Mouse (Mus musculus): ENCODE measurements around the gene Ebf1. TPM values are rescaled to one million over a fixed set of nuclear protein-coding genes. Genes with fewer than 3 reads are reported as not detected.

The Ebf1 gene
- polyA plus RNA-seq, 1 experiment: 26.6 TPM

- TF ChIP-seq POLR2A (IDR thresholded peaks at IDR 0.05; ENCODE audit: low read depth, low read length) (no peak), CTCF (IDR thresholded peaks at IDR 0.05; ENCODE audit: extremely low read depth, insufficient read depth, insufficient read length, insufficient replicate concordance) (no peak)
- Histone ChIP-seq H3K4me3 (ENCODE audit: extremely low read depth, insufficient read depth, insufficient read length) (no peak overlapping the region), H3K27ac (ENCODE audit: insufficient read depth, low read length) (no peak overlapping the region), H3K4me1 (ENCODE audit: control insufficient read depth, insufficient read depth, insufficient read length) (no peaks in the 10 kb centered on the region; the same call in 1 of the 2 replicates), H3K27me3 (ENCODE audit: control insufficient read depth, insufficient read depth, low read length) (no peaks in the 10 kb centered on the region), H3K36me3 (ENCODE audit: control insufficient read depth, insufficient read depth, low read length) (no peaks in the 10 kb centered on the region; the same call in 1 of the 2 replicates)
- no peak for DNase-seq (ENCODE audit: low read depth in 1 of 2, low spot score in 2 of 2)
- 73% methylated on average over 2 of the region's 2 CpGs for WGBS
Observed at GRCm38 (mm10) chr11:44975151-44975550, 358.0 kb downstream of the Ebf1 start.

GRCm38 (mm10) chr11:44976254-44976802 is 359.2 kb downstream of the Ebf1 start:
- no peak for DNase-seq (ENCODE audit: low read depth in 1 of 2, low spot score in 2 of 2)
- Histone ChIP-seq H3K27ac (ENCODE audit: insufficient read depth, low read length) (no peak overlapping the region), H3K27me3 (ENCODE audit: control insufficient read depth, insufficient read depth, low read length) (no peaks in the 10 kb centered on the region), H3K36me3 (ENCODE audit: control insufficient read depth, insufficient read depth, low read length) (no peaks in the 10 kb centered on the region; the same call in 1 of the 2 replicates), H3K4me1 (ENCODE audit: control insufficient read depth, insufficient read depth, insufficient read length) (no peaks in the 10 kb centered on the region; the same call in 1 of the 2 replicates), H3K4me3 (ENCODE audit: extremely low read depth, insufficient read depth, insufficient read length) (no peak overlapping the region)
- TF ChIP-seq CTCF (IDR thresholded peaks at IDR 0.05; ENCODE audit: extremely low read depth, insufficient read depth, insufficient read length, insufficient replicate concordance): no peak
- no peak for TF ChIP-seq POLR2A (IDR thresholded peaks at IDR 0.05; ENCODE audit: low read depth, low read length)
- 92% methylated on average over 5 of the region's 5 CpGs for WGBS

GRCm38 (mm10) chr11:44977921-44978397 is 360.8 kb downstream of the Ebf1 start:
- H3K27ac ChIP-seq (ENCODE audit: insufficient read depth, low read length): no peak overlapping the region
- TF ChIP-seq CTCF (IDR thresholded peaks at IDR 0.05; ENCODE audit: extremely low read depth, insufficient read depth, insufficient read length, insufficient replicate concordance): no peak
- no peak for TF ChIP-seq POLR2A (IDR thresholded peaks at IDR 0.05; ENCODE audit: low read depth, low read length)
- H3K4me1 ChIP-seq (ENCODE audit: control insufficient read depth, insufficient read depth, insufficient read length): no peaks in the 10 kb centered on the region; the same call in 1 of the 2 replicates
- DNase-seq (ENCODE audit: low read depth in 1 of 2, low spot score in 2 of 2): no peak
- WGBS: 92% methylated on average over 4 of the region's 4 CpGs
- no peaks in the 10 kb centered on the region for H3K27me3 ChIP-seq (ENCODE audit: control insufficient read depth, insufficient read depth, low read length)
- H3K4me3 ChIP-seq (ENCODE audit: extremely low read depth, insufficient read depth, insufficient read length): no peak overlapping the region
- H3K36me3 ChIP-seq (ENCODE audit: control insufficient read depth, insufficient read depth, low read length): no peaks in the 10 kb centered on the region; the same call in 1 of the 2 replicates

GRCm38 (mm10) chr11:44979391-44979790 is 362.3 kb downstream of the Ebf1 start:
- no peak for DNase-seq (ENCODE audit: low read depth in 1 of 2, low spot score in 2 of 2)
- H3K27me3 ChIP-seq (ENCODE audit: control insufficient read depth, insufficient read depth, low read length): no peaks in the 10 kb centered on the region
- H3K4me3 ChIP-seq (ENCODE audit: extremely low read depth, insufficient read depth, insufficient read length): no peak overlapping the region
- H3K4me1 ChIP-seq (ENCODE audit: control insufficient read depth, insufficient read depth, insufficient read length): no peaks in the 10 kb centered on the region
- 0 out of 2 replicates have a peak, but pooled peaks cover 2% of the 10 kb centered on the region for H3K36me3 ChIP-seq (ENCODE audit: control insufficient read depth, insufficient read depth, low read length)
- TF ChIP-seq CTCF (IDR thresholded peaks at IDR 0.05; ENCODE audit: extremely low read depth, insufficient read depth, insufficient read length, insufficient replicate concordance) (no peak), POLR2A (IDR thresholded peaks at IDR 0.05; ENCODE audit: low read depth, low read length) (no peak)
- 85% methylated on average over 5 of the region's 5 CpGs for WGBS
- no peak overlapping the region for H3K27ac ChIP-seq (ENCODE audit: insufficient read depth, low read length)

GRCm38 (mm10) chr11:44982225-44982624 is 365.1 kb downstream of the Ebf1 start:
- no peak for DNase-seq (ENCODE audit: low read depth in 1 of 2, low spot score in 2 of 2)
- 89% methylated on average over 9 of the region's 9 CpGs for WGBS
- H3K36me3 ChIP-seq (ENCODE audit: control insufficient read depth, insufficient read depth, low read length): peaks cover 2% of the 10 kb centered on the region; the same call in 1 of the 2 replicates
- no peaks in the 10 kb centered on the region for H3K27me3 ChIP-seq (ENCODE audit: control insufficient read depth, insufficient read depth, low read length)
- H3K4me3 ChIP-seq (ENCODE audit: extremely low read depth, insufficient read depth, insufficient read length): no peak overlapping the region
- no peaks in the 10 kb centered on the region for H3K4me1 ChIP-seq (ENCODE audit: control insufficient read depth, insufficient read depth, insufficient read length)
- no peak for TF ChIP-seq CTCF (IDR thresholded peaks at IDR 0.05; ENCODE audit: extremely low read depth, insufficient read depth, insufficient read length, insufficient replicate concordance)
- no peak for TF ChIP-seq POLR2A (IDR thresholded peaks at IDR 0.05; ENCODE audit: low read depth, low read length)
- H3K27ac ChIP-seq (ENCODE audit: insufficient read depth, low read length): no peak overlapping the region

GRCm38 (mm10) chr11:44983961-44984360 is 366.8 kb downstream of the Ebf1 start:
- TF ChIP-seq CTCF (IDR thresholded peaks at IDR 0.05; ENCODE audit: extremely low read depth, insufficient read depth, insufficient read length, insufficient replicate concordance): no peak
- TF ChIP-seq POLR2A (IDR thresholded peaks at IDR 0.05; ENCODE audit: low read depth, low read length): no peak
- DNase-seq (ENCODE audit: low read depth in 1 of 2, low spot score in 2 of 2): no peak

GRCm38 (mm10) chr11:44984381-44984780 is 367.3 kb downstream of the Ebf1 start:
- DNase-seq (ENCODE audit: low read depth in 1 of 2, low spot score in 2 of 2): no peak
- TF ChIP-seq POLR2A (IDR thresholded peaks at IDR 0.05; ENCODE audit: low read depth, low read length) (no peak), CTCF (IDR thresholded peaks at IDR 0.05; ENCODE audit: extremely low read depth, insufficient read depth, insufficient read length, insufficient replicate concordance) (no peak)
- 85% methylated on average over 7 of the region's 7 CpGs for WGBS
- no peak overlapping the region for H3K27ac ChIP-seq (ENCODE audit: insufficient read depth, low read length)
- no peaks in the 10 kb centered on the region for H3K4me1 ChIP-seq (ENCODE audit: control insufficient read depth, insufficient read depth, insufficient read length)
- no peaks in the 10 kb centered on the region for H3K27me3 ChIP-seq (ENCODE audit: control insufficient read depth, insufficient read depth, low read length)
- H3K36me3 ChIP-seq (ENCODE audit: control insufficient read depth, insufficient read depth, low read length): peaks cover 2% of the 10 kb centered on the region; the same call in 1 of the 2 replicates
- H3K4me3 ChIP-seq (ENCODE audit: extremely low read depth, insufficient read depth, insufficient read length): no peak overlapping the region

More at GRCm38 (mm10) chr11:44983961-44984360, 366.8 kb downstream of the Ebf1 start:
- H3K4me3 ChIP-seq (ENCODE audit: extremely low read depth, insufficient read depth, insufficient read length): no peak overlapping the region
- H3K4me1 ChIP-seq (ENCODE audit: control insufficient read depth, insufficient read depth, insufficient read length): no peaks in the 10 kb centered on the region
- peaks cover 2% of the 10 kb centered on the region; the same call in 1 of the 2 replicates for H3K36me3 ChIP-seq (ENCODE audit: control insufficient read depth, insufficient read depth, low read length)
- WGBS: 88% methylated on average over 6 of the region's 6 CpGs
- no peaks in the 10 kb centered on the region for H3K27me3 ChIP-seq (ENCODE audit: control insufficient read depth, insufficient read depth, low read length)
- H3K27ac ChIP-seq (ENCODE audit: insufficient read depth, low read length): no peak overlapping the region
